Mouse (Mus musculus) neural tube, embryonic 11.5 days (tissue): ENCODE data around the gene Mphosph6. TPM values are rescaled to one million over a fixed set of nuclear protein-coding genes. Genes with fewer than 3 reads are reported as not detected.

Experiments
- ATAC-seq: fragments of 200-750 bp; cut with Nextera tagmentation; 2 replicates; pipeline ENCODE4 v1.8.0; 2017; ENCODE audit warnings: moderate number of reproducible peaks, mild to moderate bottlenecking, moderate TSS enrichment, moderate library complexity; ENCODE audit not compliant: insufficient read depth, low FRiP score, low TSS enrichment
- DNase-seq: peaks from one replicate; pipeline ENCODE4 v3.0.0-alpha.2; 2015; ENCODE audit warnings: low spot score
- H3K27ac ChIP-seq: fragments of 300-500 bp; sonication (generic); 2 replicates; pipeline ENCODE4 v1.5.1; 2014; ENCODE audit warnings: low read depth, mild to moderate bottlenecking, low read length
- H3K27me3 ChIP-seq: fragments of 300-500 bp; sonication (generic); 2 replicates; pipeline ENCODE4 v1.6.1; 2014; ENCODE audit warnings: mild to moderate bottlenecking, low read length, mixed read lengths; ENCODE audit not compliant: control insufficient read depth, insufficient read depth
- H3K36me3 ChIP-seq: fragments of 300-500 bp; sonication (generic); 2 replicates; pipeline ENCODE4 v1.6.1; 2014; ENCODE audit warnings: mild to moderate bottlenecking, low read length, moderate library complexity, mixed read lengths; ENCODE audit not compliant: control insufficient read depth, insufficient read depth
- H3K4me1 ChIP-seq: fragments of 300-500 bp; sonication (generic); 2 replicates; pipeline ENCODE4 v1.6.1; 2014; ENCODE audit warnings: low read length, mixed read lengths; ENCODE audit not compliant: control insufficient read depth, insufficient read depth
- H3K4me2 ChIP-seq: fragments of 300-500 bp; sonication (generic); 2 replicates; pipeline ENCODE4 v1.6.1; 2014; ENCODE audit warnings: low read depth, mild to moderate bottlenecking, moderate library complexity
- H3K4me3 ChIP-seq: fragments of 300-500 bp; sonication (generic); 2 replicates; pipeline ENCODE4 v1.5.1; 2014; ENCODE audit warnings: low read depth, low read length
- H3K9ac ChIP-seq: fragments of 300-500 bp; sonication (generic); 2 replicates; pipeline ENCODE4 v1.6.1; 2014; ENCODE audit warnings: mild to moderate bottlenecking, low read length
- H3K9me3 ChIP-seq: fragments of 300-500 bp; sonication (generic); 2 replicates; pipeline ENCODE4 v1.6.1; 2016; ENCODE audit warnings: low read length; ENCODE audit not compliant: control insufficient read depth
- WGBS: fragments of 180-500 bp; shearing (Covaris S2); extraction: QIAGEN DNeasy Blood & Tissue Kit; methylation state at CpG from one replicate; pipeline ENCODE4 v1.1.7; 2014; 5-methylcytosine and 5-hydroxymethylcytosine counted together
- polyA plus RNA-seq: library from polyadenylated mRNA; unstranded; fragments of >200 nt; fragmentation: Nextera tagmentation; extraction: Ambion mirVana; gene quantifications from 2 replicates; pipeline ENCODE4 v1.2.1, GENCODE M21; 2014

Mphosph6 gene
- polyA plus RNA-seq = 59.5 and 59.9 TPM in 2 replicates

DNA sequence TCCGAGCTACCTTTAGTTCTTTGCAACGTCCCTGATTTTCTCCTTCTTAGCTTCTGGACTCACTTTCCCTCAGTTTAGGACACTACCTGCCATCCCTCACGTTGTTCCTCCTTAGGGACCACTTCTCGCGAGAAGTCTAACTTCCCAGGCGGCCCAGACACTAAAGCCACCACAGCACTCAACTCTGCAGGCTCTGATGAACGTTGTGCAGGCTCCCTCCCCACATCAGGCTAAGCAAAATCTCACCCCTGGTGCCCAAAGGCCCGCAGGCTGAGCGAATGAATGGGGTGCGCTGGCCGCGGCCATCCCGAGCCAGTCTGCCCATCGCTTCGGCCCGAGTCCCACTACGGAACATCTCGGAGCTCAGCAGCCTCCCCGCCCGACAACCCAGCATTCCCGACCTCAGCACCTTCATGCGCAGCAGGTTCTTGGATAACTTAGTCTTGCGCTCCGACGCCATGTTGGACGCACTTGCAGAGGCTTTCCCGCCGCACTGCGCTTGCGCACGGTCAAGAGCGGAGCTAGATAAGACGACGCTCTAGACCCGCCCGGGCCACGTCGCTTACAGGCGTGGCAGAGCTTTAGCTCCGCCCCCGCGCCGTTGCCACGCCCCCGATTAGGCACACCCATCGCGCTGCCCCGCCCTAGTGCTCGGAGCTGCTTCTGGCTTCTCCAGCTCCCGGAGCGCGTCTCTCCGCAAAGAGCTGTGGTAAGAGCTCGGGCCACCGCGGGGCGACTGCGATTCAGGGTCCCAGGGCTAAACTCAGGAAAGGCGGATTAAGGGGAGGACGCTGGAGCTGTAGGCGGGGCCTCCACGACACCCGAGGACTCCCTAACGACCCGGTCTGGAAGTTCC, at the start of gene Mphosph6:
Gene Mphosph6 (minus strand): TSS at position 501 of the 856 bp plus-strand sequence.
- ATAC-seq = peak; percentile 98
- Histone ChIP-seq H3K9me3 (no peaks in the 10 kb centered on the region), H3K36me3 (no peaks in the 10 kb centered on the region), H3K27ac (peak within 1 kb of the TSS; percentile 82), H3K4me2 (peak within 1 kb of the TSS; percentile 45), H3K27me3 (no peaks in the 10 kb centered on the region), H3K4me3 (peak within 1 kb of the TSS; percentile 76), H3K4me1 (peaks cover 6% of the 10 kb centered on the region; the same call in 1 of the 2 replicates), H3K9ac (peak within 1 kb of the TSS; percentile 94)
- peak; percentile 99 for DNase-seq
- under 1% methylated on average over 65 of the region's 65 CpGs for WGBS

GRCm38 (mm10) chr8:117850420-117850819, 48.7 kb upstream of the Mphosph6 start:
- ATAC-seq (no peak), DNase-seq (no peak)
- H3K36me3 ChIP-seq = no peaks in the 10 kb centered on the region
- H3K9me3 ChIP-seq = no peaks in the 10 kb centered on the region
- H3K27me3 ChIP-seq = no peaks in the 10 kb centered on the region
- WGBS = 87% methylated on average over 10 of the region's 10 CpGs
- H3K4me1 ChIP-seq = no peaks in the 10 kb centered on the region
- H3K9ac ChIP-seq = no peak overlapping the region
- no peak overlapping the region for H3K27ac ChIP-seq
- no peak overlapping the region for H3K4me3 ChIP-seq
- H3K4me2 ChIP-seq = no peak overlapping the region

DNA sequence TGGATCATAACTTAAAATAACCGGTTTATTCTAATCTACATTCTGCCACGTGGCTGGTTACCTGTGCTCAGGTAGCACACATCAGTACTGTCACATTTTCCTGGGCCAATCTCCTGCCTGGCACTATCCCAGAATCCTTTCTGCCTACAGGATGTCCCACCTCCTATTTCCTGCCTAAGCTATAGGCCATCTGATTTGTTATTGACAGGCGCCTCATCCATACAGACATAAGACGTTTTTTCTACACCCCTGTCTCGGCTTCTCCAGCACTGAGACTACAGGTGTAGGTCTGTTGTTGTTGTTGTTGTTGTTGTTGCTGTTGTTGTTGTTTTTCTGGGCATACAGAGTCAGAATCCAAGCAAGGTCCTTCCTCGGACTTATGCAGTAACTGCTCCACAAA, 46.1 kb upstream of the Mphosph6 start:
- Histone ChIP-seq H3K9me3 (no peaks in the 10 kb centered on the region), H3K4me1 (no peaks in the 10 kb centered on the region), H3K36me3 (no peaks in the 10 kb centered on the region), H3K4me2 (no peak overlapping the region), H3K9ac (no peak overlapping the region), H3K27ac (no peak overlapping the region), H3K4me3 (no peak overlapping the region), H3K27me3 (no peaks in the 10 kb centered on the region)
- no peak for ATAC-seq
- no peak for DNase-seq
- WGBS = 92% methylated on average over 6 of the region's 6 CpGs

GRCm38 (mm10) chr8:117843694-117844093, 42.0 kb upstream of the Mphosph6 start:
- Histone ChIP-seq H3K9ac (no peak overlapping the region), H3K36me3 (no peaks in the 10 kb centered on the region), H3K4me1 (no peaks in the 10 kb centered on the region), H3K4me3 (no peak overlapping the region), H3K4me2 (no peak overlapping the region), H3K9me3 (no peaks in the 10 kb centered on the region), H3K27ac (no peak overlapping the region), H3K27me3 (no peaks in the 10 kb centered on the region)
- ATAC-seq (no peak), DNase-seq (no peak)
- WGBS = 84% methylated on average over 8 of the region's 8 CpGs

DNA sequence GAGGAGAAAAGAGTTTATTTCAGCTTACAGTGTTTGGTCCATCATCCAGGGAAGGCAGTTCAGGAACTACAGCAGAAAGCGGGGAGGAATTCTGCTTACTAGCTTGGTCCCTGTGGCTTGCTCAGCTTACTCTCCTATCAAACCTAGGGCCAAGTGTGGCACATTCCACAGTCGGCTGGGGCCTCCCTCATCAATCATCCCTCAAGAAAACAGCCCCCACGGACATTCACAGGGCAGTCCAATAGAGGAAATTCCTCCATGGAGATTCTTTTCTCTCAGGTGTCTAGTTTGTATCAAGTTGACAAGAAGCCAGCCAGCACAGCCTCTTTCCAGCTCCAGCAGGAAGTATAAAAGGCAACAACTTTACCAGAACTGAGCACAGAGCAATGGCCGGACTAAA, 11.8 kb upstream of the Mphosph6 start:
- Histone ChIP-seq H3K9me3 (no peaks in the 10 kb centered on the region), H3K9ac (no peak overlapping the region), H3K36me3 (no peaks in the 10 kb centered on the region), H3K27ac (no peak overlapping the region), H3K4me2 (no peak overlapping the region), H3K27me3 (no peaks in the 10 kb centered on the region), H3K4me3 (no peak overlapping the region), H3K4me1 (no peaks in the 10 kb centered on the region)
- DNase-seq (peak; percentile 13), ATAC-seq (no peak)
- WGBS = 55% methylated on average over 4 of the region's 4 CpGs

- H3K9ac ChIP-seq = no peak overlapping the region
- H3K27me3 ChIP-seq = no peaks in the 10 kb centered on the region
- no peaks in the 10 kb centered on the region for H3K36me3 ChIP-seq
- no peak overlapping the region for H3K27ac ChIP-seq
- H3K9me3 ChIP-seq = no peaks in the 10 kb centered on the region
- no peak overlapping the region for H3K4me3 ChIP-seq
- no peaks in the 10 kb centered on the region for H3K4me1 ChIP-seq
- DNase-seq (no peak), ATAC-seq (no peak)
- WGBS = 87% methylated on average over 2 of the region's 2 CpGs
- no peak overlapping the region for H3K4me2 ChIP-seq
These were observed 8.9 kb upstream of the Mphosph6 start for GRCm38 (mm10) chr8:117810676-117811075.

- ATAC-seq (no peak), DNase-seq (no peak)
- no peak overlapping the region for H3K4me3 ChIP-seq
- H3K4me2 ChIP-seq = no peak overlapping the region
- no peaks in the 10 kb centered on the region for H3K9me3 ChIP-seq
- 61% methylated on average over 5 of the region's 5 CpGs for WGBS
- no peak overlapping the region for H3K27ac ChIP-seq
- H3K4me1 ChIP-seq = peaks cover 5% of the 10 kb centered on the region; the same call in 1 of the 2 replicates
- no peak overlapping the region for H3K9ac ChIP-seq
- H3K27me3 ChIP-seq = no peaks in the 10 kb centered on the region
- no peaks in the 10 kb centered on the region for H3K36me3 ChIP-seq
These were observed 3.7 kb upstream of the Mphosph6 start for GRCm38 (mm10) chr8:117805419-117805818.

DNA sequence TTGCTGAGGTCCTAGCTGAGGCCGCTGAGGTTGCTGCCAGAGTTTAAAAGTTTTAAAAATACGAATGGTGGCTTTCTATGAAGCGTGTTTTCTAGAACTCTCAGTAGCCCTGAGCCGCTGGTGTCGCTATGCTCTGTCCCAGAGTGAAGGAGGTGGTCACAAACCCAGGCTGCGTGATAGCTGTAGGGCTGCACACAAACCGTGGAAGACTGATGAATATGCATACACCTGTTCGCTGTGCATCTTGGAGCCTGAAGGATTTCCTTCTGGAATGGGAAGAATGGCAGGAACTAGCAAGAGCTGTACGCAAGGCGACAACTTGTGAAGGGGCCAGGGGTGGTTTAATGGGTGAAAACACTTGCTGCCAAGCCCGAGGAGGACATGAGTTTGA, 551 bp upstream of the Mphosph6 start:
- DNase-seq = no peak
- H3K36me3 ChIP-seq = no peaks in the 10 kb centered on the region

DNA sequence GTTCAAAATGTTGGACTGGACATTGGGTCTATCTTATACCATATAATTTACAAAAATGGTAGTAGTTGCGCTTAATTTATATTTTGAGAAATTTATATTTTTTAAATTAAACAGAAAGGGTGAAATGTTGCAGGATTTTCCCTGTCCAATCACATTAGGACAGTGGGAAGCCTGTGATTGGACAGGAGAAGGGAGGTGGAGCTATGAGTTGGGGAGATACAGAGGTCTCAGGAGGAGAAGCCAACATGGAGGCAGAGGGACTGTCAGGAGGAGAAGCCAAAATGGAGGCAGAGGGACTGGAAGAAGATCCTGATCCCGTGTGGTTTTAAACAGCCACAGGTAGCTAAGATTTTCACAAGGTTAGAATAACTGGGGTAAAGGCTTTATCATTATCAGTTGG, 3.7 kb downstream of the Mphosph6 start:
- H3K4me3 ChIP-seq = no peak overlapping the region
- H3K27ac ChIP-seq = no peak overlapping the region
- no peak overlapping the region for H3K4me2 ChIP-seq
- peaks cover 6% of the 10 kb centered on the region; the same call in 1 of the 2 replicates for H3K4me1 ChIP-seq
- H3K27me3 ChIP-seq = no peaks in the 10 kb centered on the region
- WGBS = 92% methylated on average over 2 of the region's 2 CpGs
- peaks cover 2% of the 10 kb centered on the region; the same call in 1 of the 2 replicates for H3K36me3 ChIP-seq
- ATAC-seq = no peak
- H3K9ac ChIP-seq = no peak overlapping the region
- no peaks in the 10 kb centered on the region for H3K9me3 ChIP-seq
- no peak for DNase-seq

More for the DNA sequence above, 551 bp upstream of the Mphosph6 start:
- Histone ChIP-seq H3K4me2 (peak overlapping the region; percentile 45), H3K27ac (0 out of 2 replicates have a peak overlapping the region, but pooled peaks have one; percentile 1), H3K4me1 (peaks cover 6% of the 10 kb centered on the region; the same call in 1 of the 2 replicates), H3K4me3 (peak overlapping the region; percentile 76), H3K9ac (peak overlapping the region; percentile 19), H3K9me3 (no peaks in the 10 kb centered on the region), H3K27me3 (no peaks in the 10 kb centered on the region)
- 3% methylated on average over 11 of the region's 11 CpGs for WGBS
- peak; percentile 66 for ATAC-seq
